Mouse (Mus musculus) frontal cortex, postnatal 10 days (tissue): ENCODE measurements around the gene Maip1.

Experiments used
- DNase-seq, 2 experiments: peaks; one replicate each; pipeline ENCODE4 v3.0.0; 2022; ENCODE audit warnings: low spot score in 2 of 2, mixed read lengths in 1 of 2

The Maip1 gene

DNA sequence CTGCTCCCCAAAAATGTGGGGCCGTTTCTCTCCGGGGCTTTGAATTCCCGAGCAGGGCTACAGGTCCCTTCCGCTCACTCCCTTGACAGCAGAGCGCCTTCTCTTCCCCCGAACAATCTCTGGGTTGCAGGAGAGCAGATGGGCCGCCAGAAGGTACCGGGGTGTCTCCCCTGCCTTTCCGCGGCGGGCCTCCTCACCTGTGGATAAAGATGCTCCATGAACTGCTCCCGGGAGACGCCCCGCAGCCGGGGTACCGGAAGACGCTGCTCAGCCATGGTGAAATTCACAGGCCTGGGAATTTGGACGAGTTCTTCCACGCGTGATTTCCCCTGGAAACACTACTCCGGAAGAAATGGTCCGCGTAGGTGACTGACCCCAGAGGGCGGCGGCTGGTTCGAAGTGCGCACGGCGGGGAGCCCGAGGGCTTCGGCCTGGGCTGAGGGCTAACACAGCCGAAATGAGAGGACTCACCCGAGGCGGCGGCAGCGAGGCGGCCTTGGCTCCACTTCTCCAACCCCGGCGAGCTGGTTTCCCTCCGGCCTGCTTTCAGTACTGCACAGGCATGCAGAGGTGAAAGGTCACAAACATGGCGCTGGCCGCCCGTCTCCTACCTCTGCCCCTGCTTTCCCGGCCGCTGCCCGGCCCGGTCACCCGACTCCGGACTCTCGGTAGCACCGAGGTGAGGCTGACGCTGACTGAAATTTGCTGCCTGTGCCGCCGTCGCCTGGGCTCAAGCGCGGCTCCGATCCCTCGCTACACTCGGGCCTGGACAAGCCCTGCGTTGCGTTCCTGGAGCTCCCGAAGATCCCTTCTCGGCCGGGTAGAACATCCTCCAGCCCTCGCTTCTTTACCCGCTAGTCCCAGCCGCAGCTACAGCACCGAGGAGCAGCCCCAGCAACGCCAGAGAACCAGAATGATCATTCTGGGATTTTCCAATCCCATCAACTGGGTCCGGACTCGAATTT lies at the start of gene Maip1, which contains the start of gene Tyw5:
Maip1 (plus strand) TSS at position 142 of the 965 bp plus-strand sequence.
Tyw5 (minus strand) TSS at position 915 of the 965 bp plus-strand sequence.
- peak; percentile 73 to 80 for DNase-seq

DNA sequence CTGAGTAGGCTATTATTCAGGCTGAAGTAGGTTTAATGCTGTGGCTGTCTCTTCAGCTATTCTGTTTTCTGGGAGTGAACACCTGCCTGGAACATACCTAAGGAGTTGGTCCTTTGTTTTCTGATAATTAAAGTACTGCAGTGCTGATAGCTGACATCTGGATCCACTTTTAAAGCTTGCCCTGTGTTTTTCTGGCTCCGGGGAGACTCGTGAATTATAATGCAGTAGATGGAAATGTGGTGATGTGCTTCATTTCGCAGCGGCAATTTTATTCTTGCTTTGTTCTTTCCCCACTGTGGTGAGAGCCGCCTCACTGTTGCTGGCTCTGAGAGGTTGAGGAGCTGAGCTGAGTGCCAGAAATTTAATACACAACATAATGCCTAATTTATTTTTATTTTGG lies 47.6 kb upstream of the Maip1 start:
- no peak for DNase-seq

DNA sequence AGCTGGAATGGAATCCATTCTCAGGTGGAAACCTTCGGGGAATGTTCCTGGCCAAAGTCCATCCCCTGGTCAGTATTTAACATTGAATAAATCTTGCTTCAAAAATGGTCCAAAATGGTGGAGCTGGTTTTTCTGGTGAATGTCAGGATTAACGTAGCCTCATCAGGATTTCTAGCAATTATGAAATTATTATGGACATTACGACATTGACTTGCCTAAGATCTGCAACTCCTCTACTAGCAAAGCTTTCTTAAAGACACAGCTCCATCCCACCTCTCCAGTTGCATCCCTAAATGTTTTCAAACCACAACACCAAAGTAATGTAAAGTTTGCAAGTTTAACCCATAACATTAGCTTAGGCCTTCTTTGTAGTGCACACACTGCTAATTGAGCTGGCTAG lies 38.7 kb upstream of the Maip1 start:
- DNase-seq, result no peak

DNA sequence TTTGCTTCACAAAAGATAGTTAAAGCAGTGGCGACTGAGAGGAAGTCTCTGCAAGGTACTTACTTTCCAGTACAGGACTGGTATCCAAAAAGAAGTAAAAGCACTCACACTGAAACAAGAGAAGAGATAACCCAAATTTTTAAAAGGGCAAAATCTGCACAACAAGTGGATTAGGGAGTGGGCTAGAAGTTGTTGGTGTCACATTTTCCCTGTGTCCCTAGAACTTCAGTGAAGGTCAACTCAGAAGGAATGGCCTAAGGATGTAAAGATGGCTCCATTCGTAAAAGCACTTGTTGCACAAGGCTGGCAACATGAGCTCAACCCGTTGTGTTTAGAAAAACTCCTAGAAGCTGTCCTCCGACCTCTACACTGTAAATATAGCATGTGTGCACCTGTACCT lies 37.0 kb upstream of the Maip1 start:
- no peak for DNase-seq

DNA sequence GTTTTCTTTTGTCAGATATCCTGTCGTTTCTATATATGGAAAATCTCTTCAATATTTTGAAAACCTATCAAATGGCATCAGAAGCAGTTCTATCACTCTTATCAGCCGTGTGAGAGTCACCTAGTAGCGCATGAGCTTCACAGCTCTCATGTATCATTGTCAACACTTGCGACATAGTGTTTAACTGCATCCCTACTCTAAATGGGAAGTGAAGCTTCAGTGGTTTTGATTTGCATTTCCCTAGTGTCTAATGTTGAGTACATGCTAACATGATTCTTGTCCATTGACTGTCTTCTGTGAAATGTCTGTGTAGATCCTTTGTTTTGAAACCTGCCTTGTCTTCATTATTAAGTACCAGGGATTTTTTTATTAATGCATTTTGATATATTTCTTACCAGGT lies 35.7 kb upstream of the Maip1 start:
- DNase-seq, result no peak

DNA sequence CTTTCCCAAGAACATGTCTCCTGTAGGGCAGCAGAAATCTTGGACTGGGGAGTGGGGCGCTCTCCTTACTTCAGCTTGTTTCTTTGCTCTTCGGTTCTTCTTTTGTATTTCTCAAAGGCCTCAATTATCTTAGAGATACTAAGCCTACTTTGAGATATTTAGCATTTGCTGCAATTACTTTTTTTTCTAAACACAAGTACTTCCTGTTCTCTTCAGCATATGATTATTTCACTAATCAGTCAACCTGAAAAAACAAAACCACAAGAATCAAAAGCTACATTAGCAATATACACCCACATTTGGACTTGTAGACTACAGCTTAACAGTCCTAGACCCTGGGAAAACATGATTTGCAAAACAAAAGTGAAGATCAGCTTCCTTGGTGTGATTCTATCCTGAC lies 30.9 kb upstream of the Maip1 start:
- no peak for DNase-seq

DNA sequence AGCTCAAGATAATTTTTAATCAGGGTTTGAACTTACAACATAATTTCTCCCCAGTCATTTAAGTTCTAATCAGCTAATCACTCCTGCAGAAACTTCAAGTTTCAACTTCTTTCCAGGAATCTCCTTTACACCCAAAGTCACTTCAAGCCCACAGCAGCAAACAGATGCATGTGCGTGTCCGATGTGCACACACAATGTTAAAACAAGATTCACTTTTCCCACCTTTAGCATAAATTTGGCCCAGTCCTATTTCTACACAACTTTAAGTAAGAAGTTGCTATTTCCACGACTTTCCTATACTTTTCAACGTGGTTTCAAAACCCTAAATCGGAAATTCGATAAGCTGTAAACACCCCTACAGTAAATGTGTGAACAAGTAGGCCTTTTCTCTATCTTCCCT lies 29.3 kb upstream of the Maip1 start:
- DNase-seq, result no peak

DNA sequence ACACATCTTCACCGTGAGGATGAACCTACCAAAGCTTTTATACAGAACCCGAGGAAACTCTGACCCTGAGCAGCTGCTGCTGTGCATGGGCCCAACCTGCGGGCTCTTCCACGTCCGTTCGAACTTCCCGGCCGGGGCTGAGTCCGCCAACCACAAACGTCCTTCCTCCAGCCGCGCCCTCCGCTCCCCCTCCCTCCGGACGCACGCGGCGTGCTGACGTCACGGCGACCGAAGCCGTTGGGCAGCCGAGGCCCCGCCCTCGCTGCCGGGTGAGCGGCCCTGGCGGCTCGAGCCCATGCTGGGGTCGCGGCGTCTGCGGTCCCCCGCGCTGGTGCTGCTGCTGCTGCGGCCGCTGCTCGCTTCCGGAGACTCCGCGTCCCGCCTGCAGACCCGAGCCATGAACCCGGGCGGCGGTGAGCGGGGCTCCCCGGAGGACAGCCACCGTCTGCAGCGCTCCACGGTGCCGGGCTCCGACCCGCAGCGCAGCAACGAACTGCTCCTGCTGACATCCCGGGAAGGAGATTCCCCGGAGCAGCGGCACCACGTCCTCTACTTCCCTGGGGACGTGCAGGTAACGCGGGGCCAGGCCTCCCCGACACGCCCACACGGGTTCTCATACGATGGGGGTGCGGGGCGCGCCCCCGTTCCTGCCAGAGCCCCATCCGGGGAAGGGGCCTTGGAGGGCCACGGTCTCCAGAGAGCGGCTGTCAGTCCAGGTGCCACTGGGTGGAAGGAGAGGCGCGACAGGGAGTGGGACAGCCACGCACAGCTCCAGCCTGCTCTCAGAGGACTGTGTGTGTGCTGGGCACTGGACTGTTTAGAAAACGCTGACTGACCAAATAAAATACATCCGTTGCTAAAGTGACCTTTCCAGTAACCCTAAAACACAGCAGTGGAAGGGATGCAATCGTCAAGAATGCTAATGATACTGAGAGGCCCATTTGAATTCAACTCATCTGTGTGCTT lies 28.5 kb upstream of the Maip1 start, which contains the start of gene 1700066M21Rik:
1700066M21Rik (plus strand) TSS at position 245 of the 966 bp plus-strand sequence.
- peak; percentile 86 to 94 for DNase-seq

DNA sequence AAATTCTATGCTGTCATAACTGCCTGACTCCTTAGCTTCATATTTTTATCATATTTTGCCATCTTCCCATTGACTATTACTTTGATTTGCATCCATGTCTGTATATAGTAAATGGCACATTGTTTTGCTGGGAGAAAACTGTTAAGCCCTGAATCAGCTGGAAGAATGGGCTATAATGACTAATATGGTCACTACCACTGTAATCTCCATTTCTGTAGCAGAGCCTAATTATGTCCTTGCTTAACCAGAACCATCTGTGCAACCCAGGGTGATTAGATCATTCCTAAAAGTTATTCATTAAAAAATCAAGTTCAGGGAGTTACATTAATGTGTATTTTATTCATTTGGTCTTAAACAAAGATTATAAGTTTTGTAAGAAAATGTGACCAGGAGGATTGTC lies 19.6 kb upstream of the Maip1 start:
- no peak for DNase-seq

DNA sequence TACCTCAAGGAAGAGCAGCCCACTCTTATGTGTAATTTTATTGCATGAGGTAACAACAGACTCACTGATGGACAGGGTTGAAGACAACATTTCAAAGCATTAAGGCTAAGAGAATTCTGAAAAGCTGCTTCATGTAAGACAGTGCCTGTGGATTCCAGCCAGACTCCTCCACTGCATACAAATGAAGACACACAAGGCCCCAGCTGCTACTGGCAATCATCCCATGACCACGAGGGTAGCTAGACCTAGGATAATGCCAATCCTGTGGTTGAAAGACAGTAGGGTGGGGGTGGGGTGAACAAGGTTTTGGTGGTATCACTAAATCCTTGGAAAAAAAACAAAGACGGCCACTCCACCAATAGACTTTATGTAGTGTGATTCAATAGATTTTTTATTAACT lies 18.3 kb upstream of the Maip1 start:
- DNase-seq, result peak; percentile 65 to 71

DNA sequence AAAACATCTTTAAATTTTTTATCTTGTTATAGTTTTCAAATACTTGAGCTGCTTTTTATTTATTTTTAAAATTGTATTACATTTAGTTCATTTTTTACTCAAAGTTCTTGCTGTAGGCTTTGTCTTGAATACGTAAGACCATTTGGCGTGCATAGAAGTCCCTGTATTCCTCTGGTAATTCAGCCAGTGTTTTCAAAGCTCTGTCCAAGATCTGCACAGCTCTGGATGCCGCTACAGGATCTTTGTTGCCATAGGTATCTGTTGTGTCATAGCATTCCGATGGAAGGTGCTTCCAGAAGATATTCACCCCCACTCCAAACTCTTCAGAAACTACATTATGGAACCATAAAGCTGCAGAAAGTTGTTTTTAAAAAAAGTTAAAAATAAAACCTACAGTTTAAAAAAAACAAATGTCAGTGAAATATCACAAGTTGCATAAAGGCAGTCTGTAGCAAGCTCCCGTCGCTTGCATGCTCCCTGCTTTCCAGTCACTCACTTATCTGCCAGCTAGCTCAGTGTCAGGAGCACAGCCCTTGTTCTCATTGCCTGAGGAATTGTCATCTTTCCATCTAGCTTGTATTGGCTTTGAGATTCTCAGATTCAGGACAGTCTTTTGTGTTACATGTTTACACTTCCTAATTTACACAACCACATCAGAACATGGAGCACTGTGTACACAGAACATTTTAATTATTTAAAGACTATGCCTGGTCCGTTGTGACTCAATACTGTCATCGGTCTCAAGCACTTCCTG lies 17.5 kb upstream of the Maip1 start:
- no peak for DNase-seq

DNA sequence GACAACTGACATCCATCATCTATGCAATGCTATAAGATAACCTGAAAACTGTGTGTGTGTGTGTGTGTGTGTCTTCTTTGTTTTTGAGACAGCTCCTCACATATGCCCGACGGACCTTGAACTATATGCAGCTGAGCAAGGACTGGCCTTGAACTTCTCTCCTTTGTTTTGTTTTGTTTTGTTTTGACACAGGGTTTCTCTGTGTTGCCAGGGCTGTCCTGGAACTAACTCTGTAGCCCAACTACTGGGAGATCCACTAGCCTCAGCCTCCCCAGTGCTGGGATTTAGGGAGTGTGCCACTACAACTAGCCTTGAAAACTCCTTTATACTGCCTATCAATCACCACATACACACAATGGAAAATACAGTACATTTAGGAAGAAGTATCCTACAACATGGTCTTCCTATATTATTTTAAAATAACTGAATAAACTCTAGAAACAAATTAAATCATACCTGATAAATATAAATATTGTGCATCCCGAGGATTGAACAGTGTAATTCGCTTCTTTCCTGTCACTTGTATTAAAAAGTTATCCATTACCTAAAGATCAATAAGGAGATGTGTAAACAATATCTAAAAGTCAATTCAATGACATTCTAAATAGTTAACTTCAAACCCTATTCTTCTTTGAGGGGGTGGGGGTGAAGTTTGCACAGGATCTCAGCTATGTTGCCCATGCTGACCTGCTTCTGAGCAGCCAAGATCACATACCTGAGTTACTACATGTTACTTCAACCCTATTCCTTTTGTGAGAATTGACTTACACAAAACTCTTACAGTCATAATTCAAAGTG lies 14.9 kb upstream of the Maip1 start:
- no peak for DNase-seq

DNA sequence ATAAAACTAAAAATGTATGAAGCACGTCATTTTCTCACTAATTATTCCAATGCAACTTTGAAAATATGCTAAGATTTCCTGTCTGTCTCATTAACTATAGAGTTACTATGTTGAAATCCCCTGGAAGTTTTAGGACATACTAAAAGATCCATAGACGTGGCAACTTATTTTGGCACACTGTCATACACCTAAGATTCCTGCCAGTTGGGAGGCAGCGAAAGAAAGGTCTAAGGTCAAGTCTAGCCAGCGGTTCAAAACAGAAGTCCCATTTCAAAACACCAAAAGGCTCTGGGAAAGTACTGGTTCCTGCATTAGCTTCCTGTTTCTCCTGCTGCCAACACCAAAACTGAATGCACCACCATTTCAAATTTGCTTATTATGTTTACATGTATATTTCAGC lies 13.7 kb upstream of the Maip1 start:
- no peak for DNase-seq

DNA sequence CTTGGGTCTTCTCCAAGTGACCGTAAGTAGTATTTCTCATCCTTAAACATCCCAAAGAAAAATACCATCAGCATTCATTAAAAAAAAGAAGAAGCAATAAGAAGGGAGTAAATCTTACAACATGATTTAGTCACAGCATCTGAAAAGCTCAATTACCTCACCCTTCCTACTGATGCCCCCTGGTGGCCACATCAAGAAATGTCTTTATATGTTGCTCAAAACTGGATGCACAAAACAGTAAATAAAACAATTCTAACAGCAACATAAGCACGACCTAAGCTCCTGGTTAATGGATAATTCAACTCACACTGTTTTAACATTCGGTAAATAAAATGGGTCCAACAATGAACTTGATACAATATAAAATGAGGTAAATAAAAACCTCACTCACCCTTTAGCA lies 12.1 kb upstream of the Maip1 start:
- peak in 1 of 2 experiments; percentile 40 for DNase-seq

DNA sequence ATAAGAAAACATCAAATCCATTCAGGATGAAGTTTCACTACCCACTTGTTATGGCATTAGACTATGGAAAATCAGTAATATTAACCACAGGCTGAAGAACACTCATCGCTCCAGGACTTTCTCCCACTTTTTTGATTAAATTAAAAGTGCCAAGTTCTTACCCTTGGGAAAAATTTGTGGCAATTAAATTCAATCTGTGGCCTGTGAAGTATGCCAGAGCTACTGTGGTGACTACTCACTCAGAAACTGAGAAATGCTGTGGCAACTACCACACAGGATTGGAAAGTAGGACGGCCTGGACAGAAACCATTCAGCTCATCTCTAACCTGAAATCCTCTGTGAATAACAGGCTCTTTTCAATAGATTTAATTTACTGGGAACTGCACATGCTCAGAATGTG lies 5.8 kb upstream of the Maip1 start:
- DNase-seq, result no peak

DNA sequence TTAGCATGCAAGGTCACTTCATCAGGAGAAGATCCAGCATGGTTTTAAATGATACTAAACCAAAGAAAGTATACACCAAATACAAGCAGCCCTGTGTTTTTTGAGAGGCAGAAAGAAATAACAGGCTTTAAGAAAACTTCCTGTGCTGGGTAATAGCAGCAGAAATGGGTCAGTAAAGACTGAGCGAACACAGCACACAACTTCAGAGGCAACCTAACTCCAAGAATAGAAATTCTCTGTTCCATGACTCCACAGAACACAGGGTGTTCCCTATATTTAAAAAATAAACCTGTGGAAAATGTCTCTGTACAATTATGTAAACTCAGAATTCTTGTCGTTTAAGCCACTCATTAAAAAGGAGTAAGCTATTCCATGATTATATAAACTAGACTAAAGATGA lies 5.3 kb upstream of the Maip1 start:
- DNase-seq, result no peak

DNA sequence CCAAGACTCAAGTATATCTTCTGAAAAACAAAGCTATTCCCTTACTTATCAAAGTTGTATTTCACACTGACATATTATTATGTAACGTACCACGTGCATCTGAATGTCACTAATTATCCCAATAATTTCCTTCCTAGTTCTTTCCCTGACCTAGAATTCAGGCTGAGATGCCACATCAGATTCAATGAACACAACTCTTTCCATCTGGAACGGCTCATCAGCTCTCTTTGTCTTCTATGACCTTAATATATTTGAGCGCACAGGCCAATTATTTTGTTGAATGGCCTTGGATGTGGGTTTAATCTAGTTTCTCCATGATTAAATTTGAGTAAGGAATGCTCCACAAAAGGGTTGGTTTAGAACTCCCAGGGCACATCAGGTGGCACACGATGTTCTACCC lies 4.0 kb upstream of the Maip1 start:
- no peak for DNase-seq

DNA sequence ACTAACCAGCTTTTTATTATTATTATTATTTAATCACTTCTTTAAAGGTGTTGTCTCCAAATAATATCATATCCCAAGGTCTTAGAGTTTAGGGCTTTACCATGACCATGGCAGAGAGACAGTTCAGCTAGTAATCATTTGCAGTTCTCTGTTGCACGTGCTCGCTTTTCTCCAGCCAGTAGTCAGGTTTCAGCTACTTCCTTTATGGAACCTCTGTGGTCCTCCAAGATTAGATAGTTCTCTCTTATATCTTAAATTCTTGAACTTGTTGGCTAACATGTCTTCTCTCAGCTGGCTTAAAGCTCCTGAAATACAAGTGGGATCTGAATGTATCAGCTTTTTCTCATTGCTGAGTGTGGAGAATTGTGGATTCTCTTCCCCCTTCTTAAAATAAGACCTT lies 2.9 kb downstream of the Maip1 start:
- DNase-seq, result no peak

DNA sequence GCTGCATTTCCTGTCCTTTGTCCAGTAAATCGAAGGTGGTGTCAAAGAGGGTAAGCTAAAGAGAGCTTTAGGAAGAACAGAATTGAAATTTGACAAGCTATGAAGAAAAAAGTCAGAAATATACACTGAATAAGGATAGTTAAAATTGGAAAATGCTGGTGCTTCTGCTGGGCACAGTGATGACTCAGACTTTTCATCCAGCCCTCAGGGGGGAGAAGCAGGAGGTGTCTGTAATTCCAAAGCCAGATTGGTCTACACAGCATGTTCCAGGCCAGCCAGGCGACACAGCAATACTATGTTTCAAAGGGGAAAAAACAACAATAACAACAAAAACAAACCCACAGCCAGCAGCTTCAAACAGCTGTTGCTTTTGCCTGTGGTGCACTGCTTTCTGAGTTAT lies 7.3 kb downstream of the Maip1 start:
- DNase-seq, result no peak

DNA sequence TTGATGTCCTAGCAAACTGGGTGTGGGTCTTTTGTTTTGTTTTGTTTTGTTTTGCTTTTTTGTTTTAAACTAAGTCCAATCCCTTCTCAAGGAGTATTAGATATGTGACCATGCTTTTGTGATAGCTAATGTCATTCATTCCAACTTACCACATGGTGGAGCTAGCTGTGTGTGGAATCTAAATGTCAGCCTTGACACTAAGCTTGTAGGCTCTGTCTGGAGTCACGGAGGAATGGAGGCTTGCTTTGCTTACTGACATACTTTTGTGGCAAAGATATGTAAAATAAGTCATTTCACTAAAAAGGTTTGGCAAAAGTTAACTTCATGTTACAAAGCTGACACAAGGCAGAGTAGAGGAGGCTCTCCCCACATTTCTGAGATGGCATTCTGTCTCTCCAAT lies 17.6 kb downstream of the Maip1 start:
- no peak for DNase-seq
